Mouse (Mus musculus) midbrain, embryonic 12.5 days (tissue): Measurements from ENCODE around the gene Lgals2. TPM values are rescaled to one million over a fixed set of nuclear protein-coding genes. Genes with fewer than 3 reads are reported as not detected.

Experiments
- ATAC-seq: fragments of 200-750 bp; cut with Nextera tagmentation; 2 replicates; pipeline ENCODE4 v1.8.0; 2017; ENCODE audit warnings: low read depth, moderate TSS enrichment, moderate library complexity; ENCODE audit not compliant: low FRiP score
- H3K27ac ChIP-seq: fragments of 300-500 bp; sonication (generic); replicated peaks from 2 replicates; pipeline ENCODE4 v1.5.1; 2016; ENCODE audit warnings: mild to moderate bottlenecking
- H3K27me3 ChIP-seq: fragments of 300-500 bp; sonication (generic); 2 replicates; pipeline ENCODE4 v1.6.1; 2016; ENCODE audit warnings: mild to moderate bottlenecking
- H3K36me3 ChIP-seq: fragments of 300-500 bp; sonication (generic); 2 replicates; pipeline ENCODE4 v1.6.1; 2016
- H3K4me1 ChIP-seq: fragments of 300-500 bp; sonication (generic); 2 replicates; pipeline ENCODE4 v1.6.1; 2016
- H3K4me2 ChIP-seq: fragments of 300-500 bp; sonication (generic); replicated peaks from 2 replicates; pipeline ENCODE4 v1.6.1; 2016; ENCODE audit warnings: mild to moderate bottlenecking, moderate library complexity
- H3K4me3 ChIP-seq: fragments of 300-500 bp; sonication (generic); 2 replicates; pipeline ENCODE4 v1.5.1; 2016; ENCODE audit warnings: mild to moderate bottlenecking
- H3K9ac ChIP-seq: fragments of 300-500 bp; sonication (generic); replicated peaks from 2 replicates; pipeline ENCODE4 v1.6.1; 2016; ENCODE audit warnings: mild to moderate bottlenecking, moderate library complexity
- H3K9me3 ChIP-seq: fragments of 300-500 bp; sonication (generic); 2 replicates; pipeline ENCODE4 v1.6.1; 2016; ENCODE audit warnings: mild to moderate bottlenecking
- WGBS: fragments of 180-500 bp; shearing (Covaris S2); methylation state at CpG from one replicate; pipeline ENCODE4 v1.1.7; 2016; 5-methylcytosine and 5-hydroxymethylcytosine counted together
- polyA plus RNA-seq: library from polyadenylated mRNA; unstranded; fragments of >200 nt; fragmentation: Nextera tagmentation; extraction: Ambion mirVana; gene quantifications from 2 replicates; pipeline ENCODE4 v1.2.1, GENCODE M21; 2016

The Lgals2 gene
- polyA plus RNA-seq, 1 experiment from 2014 or later = not detected

DNA sequence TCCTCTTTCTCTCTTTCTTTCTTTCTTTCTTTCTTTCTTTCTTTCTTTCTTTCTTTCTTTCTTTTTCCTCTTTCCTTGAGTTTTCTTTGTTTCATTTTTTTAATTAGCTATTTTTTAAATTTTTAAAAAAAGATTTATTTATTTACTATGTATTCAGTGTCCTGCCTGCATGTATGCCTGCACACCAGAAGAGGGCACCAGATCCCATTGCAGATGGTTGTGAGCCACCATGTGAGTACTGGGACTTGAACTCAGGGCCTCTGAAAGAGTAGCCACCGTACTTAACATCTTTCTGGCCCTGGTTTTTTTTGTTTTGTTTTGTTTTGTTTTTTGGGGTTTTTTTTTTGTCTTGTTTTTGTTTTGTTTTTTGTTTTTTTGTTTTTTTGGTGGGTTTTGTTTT lies 25.7 kb downstream of the Lgals2 start:
- H3K27me3 ChIP-seq = peaks cover 40% of the 10 kb centered on the region
- WGBS = 92% methylated on average over 1 of the region's 1 CpGs
- no peak overlapping the region for H3K27ac ChIP-seq
- no peak overlapping the region for H3K4me3 ChIP-seq
- no peaks in the 10 kb centered on the region for H3K9me3 ChIP-seq
- no peak overlapping the region for H3K4me2 ChIP-seq
- H3K36me3 ChIP-seq = no peaks in the 10 kb centered on the region
- peaks cover 22% of the 10 kb centered on the region for H3K4me1 ChIP-seq
- no peak for ATAC-seq
- no peak overlapping the region for H3K9ac ChIP-seq

DNA sequence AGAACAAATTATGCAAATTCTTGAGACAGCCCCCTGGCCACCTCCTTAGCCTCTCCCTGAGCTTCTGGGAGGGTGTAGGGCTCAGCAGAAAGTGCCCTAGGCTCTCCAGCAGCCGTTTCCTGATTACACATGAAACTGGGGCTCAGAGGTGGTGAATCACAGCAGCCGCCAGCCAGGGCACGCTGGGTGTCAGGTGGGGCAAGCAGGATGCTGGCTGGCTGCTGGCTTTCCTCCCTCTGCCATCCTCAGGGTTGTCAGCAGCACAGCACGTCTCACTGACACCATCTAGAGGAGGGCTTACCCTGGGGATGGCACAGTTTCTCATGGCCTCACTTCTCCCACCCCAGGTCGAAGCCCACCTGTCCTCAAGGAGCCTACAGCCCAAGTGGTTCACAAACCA lies 27.0 kb downstream of the Lgals2 start:
- ATAC-seq = no peak
- Histone ChIP-seq H3K9me3 (no peaks in the 10 kb centered on the region), H3K4me2 (no peak overlapping the region), H3K4me1 (peaks cover 17% of the 10 kb centered on the region), H3K4me3 (no peak overlapping the region), H3K27me3 (peaks cover 40% of the 10 kb centered on the region), H3K9ac (no peak overlapping the region), H3K27ac (no peak overlapping the region), H3K36me3 (no peaks in the 10 kb centered on the region)
- WGBS = 33% methylated on average over 5 of the region's 5 CpGs

DNA sequence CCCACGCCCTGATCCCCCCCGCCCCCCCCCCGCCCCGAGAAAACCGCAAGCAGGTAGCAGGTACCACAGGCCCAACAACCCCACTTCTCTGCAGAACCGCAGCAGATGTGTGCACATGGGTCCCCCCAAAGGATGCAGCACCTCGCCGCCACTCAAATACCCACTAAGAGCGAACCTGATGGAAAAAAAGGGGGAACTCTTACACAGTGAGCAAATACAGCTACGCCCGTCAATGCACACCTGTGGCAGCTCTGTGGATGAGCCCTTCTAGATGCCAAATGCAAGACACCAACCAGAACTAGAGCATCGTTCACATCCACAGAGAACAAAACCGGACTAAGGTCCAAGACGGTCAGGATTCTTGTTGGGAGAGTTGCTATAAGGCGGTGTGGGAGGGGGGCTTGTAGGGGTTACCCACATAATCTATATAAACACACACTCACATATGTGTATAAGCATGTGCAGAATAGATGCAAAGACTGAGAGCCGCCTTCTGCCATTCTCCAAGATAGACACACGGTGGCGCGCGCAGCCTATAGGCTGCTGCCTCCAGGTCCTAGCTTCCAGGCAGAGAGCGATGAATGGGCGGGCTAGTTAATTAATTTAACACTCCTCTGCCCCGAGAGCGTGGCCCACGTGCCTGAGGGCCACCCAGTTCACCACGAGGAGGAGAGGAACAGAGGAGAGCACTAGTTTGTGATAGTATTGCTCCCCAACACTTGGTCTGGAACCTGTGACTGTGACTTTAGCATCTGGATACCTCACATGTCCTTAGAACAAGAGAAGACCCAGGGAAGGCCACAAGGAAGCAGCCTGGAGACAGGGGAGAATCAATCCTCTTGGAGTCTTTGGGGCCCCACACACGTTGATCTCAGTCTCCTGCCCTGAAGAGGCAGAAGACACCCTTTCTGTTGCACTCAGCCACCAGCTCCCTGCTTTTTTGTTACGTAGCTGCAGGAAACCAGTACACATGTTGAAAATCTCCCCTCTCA lies 28.8 kb downstream of the Lgals2 start:
- ATAC-seq = 0 out of 2 replicates have a peak, but pooled peaks have one; percentile 38
- Histone ChIP-seq H3K27me3 (peaks cover 39% of the 10 kb centered on the region), H3K36me3 (no peaks in the 10 kb centered on the region), H3K4me2 (no peak overlapping the region), H3K9me3 (no peaks in the 10 kb centered on the region), H3K4me3 (no peak overlapping the region), H3K4me1 (0 out of 2 replicates have a peak, but pooled peaks cover 2% of the 10 kb centered on the region), H3K27ac (no peak overlapping the region), H3K9ac (no peak overlapping the region)
- 24% methylated on average over 28 of the region's 28 CpGs for WGBS

DNA sequence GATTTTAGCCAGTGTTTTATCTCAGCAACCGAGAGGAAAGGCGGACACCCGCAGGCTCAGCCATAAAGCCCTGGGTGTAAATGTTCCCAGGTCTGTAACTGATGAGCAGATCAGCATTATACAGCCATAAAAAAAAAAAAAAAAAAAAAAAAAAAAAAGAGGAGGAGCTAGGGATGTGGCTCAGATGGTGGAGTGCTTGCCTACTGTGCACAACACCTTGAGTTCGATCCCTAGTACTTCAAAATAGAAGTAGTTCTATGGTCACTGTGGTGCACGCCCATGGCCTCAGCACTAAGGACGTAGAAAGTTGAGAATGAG lies 39.3 kb downstream of the Lgals2 start:
- Histone ChIP-seq H3K9me3 (no peaks in the 10 kb centered on the region), H3K27ac (no peak overlapping the region), H3K4me1 (no peaks in the 10 kb centered on the region), H3K4me3 (no peak overlapping the region), H3K36me3 (no peaks in the 10 kb centered on the region), H3K27me3 (peaks cover 5% of the 10 kb centered on the region), H3K9ac (no peak overlapping the region), H3K4me2 (no peak overlapping the region)
- WGBS = 76% methylated on average over 6 of the region's 6 CpGs
- ATAC-seq = no peak

DNA sequence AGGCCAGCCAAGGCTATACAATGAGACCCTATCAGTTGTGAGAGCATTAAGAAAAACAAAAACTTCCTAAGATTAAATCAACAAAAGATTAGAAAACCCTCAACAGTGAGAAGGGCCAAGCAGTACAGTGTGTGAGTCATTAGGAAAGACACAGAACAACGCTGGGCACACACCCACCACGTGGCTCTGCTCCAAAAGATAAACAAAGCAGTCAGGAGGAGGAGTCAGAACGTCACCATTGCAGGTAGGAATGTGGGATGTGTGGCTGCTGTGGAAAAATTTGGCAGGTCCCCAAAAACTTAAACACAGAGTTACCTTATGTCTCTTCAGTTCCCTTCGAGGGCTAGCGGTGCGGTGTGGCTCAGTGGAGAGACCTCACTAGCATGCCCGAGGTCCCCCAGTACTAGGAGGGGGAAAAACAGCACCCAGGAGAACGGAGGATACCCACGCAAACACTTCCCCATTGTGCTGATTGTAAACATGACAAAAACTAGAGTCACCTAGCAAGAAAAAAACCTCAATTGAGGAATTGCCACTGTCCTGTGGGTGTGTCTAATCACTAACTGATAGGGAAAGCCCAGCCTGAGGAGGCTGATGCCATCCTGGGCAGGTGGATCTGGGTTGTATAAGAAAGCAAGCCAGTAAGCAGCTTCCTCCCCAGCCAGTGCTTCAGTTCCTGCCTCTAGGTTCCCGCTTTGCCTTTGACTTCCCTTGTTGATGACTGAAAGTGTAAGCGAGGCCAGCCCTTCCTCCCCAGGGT lies 39.8 kb downstream of the Lgals2 start:
- H3K4me1 ChIP-seq = no peaks in the 10 kb centered on the region
- WGBS = 64% methylated on average over 11 of the region's 11 CpGs
- no peak overlapping the region for H3K4me3 ChIP-seq

DNA sequence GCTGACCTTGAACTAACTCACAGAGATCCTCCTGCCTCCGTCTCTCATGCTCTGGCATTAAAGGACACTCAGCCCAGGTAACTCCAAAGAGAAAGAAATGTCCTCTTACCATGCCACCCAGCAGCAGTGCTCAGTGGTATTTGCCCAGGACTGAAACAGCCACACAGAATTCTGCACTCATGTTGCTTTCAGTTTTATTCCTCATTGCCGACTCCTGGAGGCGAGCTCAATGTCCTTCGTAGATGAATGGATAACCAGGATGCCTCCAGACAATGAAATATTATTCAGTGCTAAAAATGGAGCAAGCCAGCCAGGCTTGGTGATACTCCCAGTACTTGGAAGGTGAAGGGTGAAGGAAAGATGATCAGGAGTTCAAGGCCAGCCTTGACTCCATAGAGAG lies 41.7 kb downstream of the Lgals2 start:
- 95% methylated on average over 4 of the region's 4 CpGs for WGBS

More for the DNA sequence above, 39.8 kb downstream of the Lgals2 start:
- H3K36me3 ChIP-seq = no peaks in the 10 kb centered on the region
- H3K27me3 ChIP-seq = peaks cover 4% of the 10 kb centered on the region
- no peak overlapping the region for H3K9ac ChIP-seq
- no peak overlapping the region for H3K4me2 ChIP-seq
- H3K27ac ChIP-seq = no peak overlapping the region
- ATAC-seq = no peak
- H3K9me3 ChIP-seq = no peaks in the 10 kb centered on the region

DNA sequence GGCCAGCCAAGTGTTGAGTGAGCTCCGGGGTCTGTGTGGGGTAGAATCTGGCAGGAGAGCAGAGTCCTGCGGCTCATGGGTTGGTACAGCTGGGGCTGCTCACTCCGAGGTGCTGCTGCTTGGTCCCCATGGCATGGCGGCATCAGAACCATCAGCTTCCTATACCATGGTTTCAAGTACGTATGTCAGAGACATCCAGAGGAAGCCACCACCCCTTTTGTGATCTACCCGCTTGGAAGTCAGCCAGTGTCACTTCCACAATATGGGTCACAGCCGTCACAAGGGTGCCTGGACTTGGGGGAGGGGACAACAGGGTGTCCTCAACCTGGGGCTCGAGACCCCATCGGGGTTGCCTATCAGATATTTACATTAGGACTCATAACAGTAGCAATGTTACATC lies 45.2 kb downstream of the Lgals2 start:
- Histone ChIP-seq H3K9me3 (no peaks in the 10 kb centered on the region), H3K4me3 (no peak overlapping the region), H3K9ac (no peak overlapping the region), H3K4me2 (no peak overlapping the region), H3K27ac (no peak overlapping the region), H3K27me3 (peaks cover 26% of the 10 kb centered on the region), H3K36me3 (no peaks in the 10 kb centered on the region), H3K4me1 (no peaks in the 10 kb centered on the region)
- WGBS = 86% methylated on average over 9 of the region's 9 CpGs
- no peak for ATAC-seq

More for the DNA sequence above, 41.7 kb downstream of the Lgals2 start:
- Histone ChIP-seq H3K9me3 (no peaks in the 10 kb centered on the region), H3K36me3 (no peaks in the 10 kb centered on the region), H3K4me3 (no peak overlapping the region), H3K27me3 (peaks cover 5% of the 10 kb centered on the region; the same call in 1 of the 2 replicates), H3K9ac (no peak overlapping the region), H3K4me1 (no peaks in the 10 kb centered on the region), H3K4me2 (no peak overlapping the region), H3K27ac (no peak overlapping the region)
- ATAC-seq = no peak

DNA sequence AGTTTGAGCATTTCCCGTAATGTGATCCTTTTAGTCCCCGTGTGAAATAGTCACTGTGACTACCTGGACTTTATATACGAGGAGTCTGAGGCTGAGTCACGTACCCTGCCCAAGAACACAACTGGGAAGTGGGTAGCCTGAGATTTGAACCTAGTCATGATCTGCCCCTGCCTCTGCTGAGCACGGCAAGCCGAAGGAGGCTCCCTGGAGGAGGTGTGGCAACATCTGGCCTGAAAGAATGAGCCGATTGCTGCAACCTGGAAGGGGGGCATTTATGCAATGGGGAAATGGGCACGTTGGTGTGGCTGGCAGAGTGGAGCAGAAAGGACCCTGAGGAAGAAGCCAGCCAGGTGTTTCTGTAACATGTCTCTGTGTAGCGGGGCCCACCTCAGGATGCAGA lies 45.6 kb downstream of the Lgals2 start:
- 73% methylated on average over 9 of the region's 9 CpGs for WGBS
- Histone ChIP-seq H3K36me3 (no peaks in the 10 kb centered on the region), H3K4me3 (no peak overlapping the region), H3K9me3 (no peaks in the 10 kb centered on the region), H3K4me2 (no peak overlapping the region), H3K9ac (no peak overlapping the region), H3K4me1 (no peaks in the 10 kb centered on the region), H3K27ac (no peak overlapping the region), H3K27me3 (peaks cover 31% of the 10 kb centered on the region)
- ATAC-seq = no peak

DNA sequence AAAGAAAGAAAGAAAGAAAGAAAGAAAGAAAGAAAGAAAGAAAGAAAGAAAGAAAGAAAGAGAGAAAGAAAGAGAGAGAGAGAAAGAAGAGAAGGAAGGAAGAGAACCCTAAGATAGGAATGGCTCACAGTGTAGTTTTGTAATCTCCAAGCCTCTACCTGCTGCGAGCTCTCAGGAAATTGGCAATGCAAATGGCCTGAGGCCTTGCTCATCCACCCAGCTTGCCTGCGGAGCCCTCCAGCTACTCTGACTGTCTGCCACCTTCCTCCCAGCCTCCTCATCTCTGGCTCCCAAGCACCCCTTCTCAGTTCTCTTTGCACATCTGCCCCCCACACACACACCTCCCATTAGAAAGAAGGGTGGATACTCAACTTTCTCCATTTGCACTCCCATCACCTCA lies 46.3 kb downstream of the Lgals2 start:
- no peak overlapping the region for H3K27ac ChIP-seq
- no peak overlapping the region for H3K4me3 ChIP-seq
- no peak for ATAC-seq
- no peak overlapping the region for H3K9ac ChIP-seq
- H3K4me2 ChIP-seq = no peak overlapping the region
- no peaks in the 10 kb centered on the region for H3K9me3 ChIP-seq
- H3K4me1 ChIP-seq = peaks cover 5% of the 10 kb centered on the region; the same call in 1 of the 2 replicates
- H3K36me3 ChIP-seq = no peaks in the 10 kb centered on the region
- peaks cover 38% of the 10 kb centered on the region for H3K27me3 ChIP-seq
- WGBS = 63% methylated on average over 2 of the region's 2 CpGs

DNA sequence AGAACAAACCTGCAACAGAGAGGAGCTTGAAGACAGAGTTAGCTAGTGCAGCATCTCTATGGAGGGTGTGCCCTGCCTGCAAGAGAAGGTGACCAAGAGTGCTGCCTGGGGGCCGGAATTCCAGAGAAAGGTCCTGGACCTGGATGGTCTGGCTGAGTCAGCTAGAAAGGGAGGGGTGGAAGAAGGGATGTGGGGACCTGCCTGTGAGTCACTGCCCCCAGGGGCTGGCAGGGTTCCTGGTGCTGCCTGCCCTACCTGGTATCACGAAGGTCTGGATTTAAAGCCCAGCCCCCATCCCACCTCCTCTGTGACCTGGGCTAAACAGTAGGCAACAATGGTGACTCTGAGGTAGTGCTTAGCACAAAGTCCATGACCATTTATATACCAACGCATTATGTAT lies 48.2 kb downstream of the Lgals2 start:
- Histone ChIP-seq H3K27ac (no peak overlapping the region), H3K9me3 (no peaks in the 10 kb centered on the region), H3K4me3 (no peak overlapping the region), H3K4me2 (no peak overlapping the region), H3K9ac (no peak overlapping the region), H3K27me3 (peaks cover 57% of the 10 kb centered on the region), H3K4me1 (peaks cover 23% of the 10 kb centered on the region), H3K36me3 (no peaks in the 10 kb centered on the region)
- 73% methylated on average over 3 of the region's 3 CpGs for WGBS
- no peak for ATAC-seq

DNA sequence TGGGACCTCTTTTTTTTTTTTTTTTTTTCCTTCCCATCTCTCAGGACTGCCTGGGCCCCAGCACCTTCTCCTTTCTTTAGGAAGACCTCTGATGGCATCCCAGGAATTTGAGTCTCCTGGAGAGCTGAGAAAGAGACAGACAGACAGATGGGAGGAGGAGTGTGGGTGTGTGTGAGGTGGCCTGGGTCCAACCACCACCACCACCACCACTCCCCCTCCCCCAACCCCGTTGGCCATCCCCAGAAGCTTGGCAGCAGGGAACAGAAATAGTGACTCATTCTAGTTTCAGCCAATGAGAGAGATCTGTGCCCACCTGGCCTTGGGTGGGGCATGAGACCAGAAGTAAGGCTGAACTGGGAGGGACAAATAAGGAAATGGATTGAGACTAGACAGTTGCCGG lies 48.7 kb downstream of the Lgals2 start:
- ATAC-seq = no peak
- H3K4me1 ChIP-seq = peaks cover 29% of the 10 kb centered on the region
- no peaks in the 10 kb centered on the region for H3K9me3 ChIP-seq
- 57% methylated on average over 2 of the region's 2 CpGs for WGBS
- H3K27me3 ChIP-seq = peaks cover 62% of the 10 kb centered on the region
- no peak overlapping the region for H3K4me3 ChIP-seq
- no peak overlapping the region for H3K9ac ChIP-seq
- H3K36me3 ChIP-seq = no peaks in the 10 kb centered on the region
- H3K4me2 ChIP-seq = no peak overlapping the region
- no peak overlapping the region for H3K27ac ChIP-seq

DNA sequence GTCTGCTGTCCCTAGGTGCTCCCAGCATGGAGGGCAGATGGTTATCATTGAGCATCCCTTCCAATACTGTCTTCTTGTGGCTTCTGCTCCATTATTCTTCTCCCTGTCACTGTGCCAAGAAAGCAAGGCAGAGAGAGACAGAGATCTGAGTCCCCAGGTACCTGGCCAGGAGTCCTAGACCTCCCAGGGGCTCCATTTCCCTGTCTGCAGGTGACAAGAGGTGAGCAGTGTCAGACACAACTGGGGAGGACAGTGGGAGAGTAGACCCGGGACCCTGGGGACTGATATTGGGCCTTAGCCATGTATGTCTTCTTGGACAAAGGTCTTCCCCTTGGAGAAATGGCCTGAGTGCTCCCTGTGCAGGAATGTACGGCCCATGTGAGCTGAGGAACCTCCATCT lies 50.0 kb downstream of the Lgals2 start:
- WGBS = 72% methylated on average over 2 of the region's 2 CpGs
- Histone ChIP-seq H3K4me1 (peaks cover 30% of the 10 kb centered on the region), H3K4me2 (no peak overlapping the region), H3K27ac (no peak overlapping the region), H3K9me3 (no peaks in the 10 kb centered on the region), H3K4me3 (no peak overlapping the region), H3K9ac (no peak overlapping the region), H3K36me3 (no peaks in the 10 kb centered on the region), H3K27me3 (peaks cover 74% of the 10 kb centered on the region)
- ATAC-seq = no peak
